Mouse (Mus musculus): Measurements from ENCODE around the gene Cchcr1. TPM values are rescaled to one million over a fixed set of nuclear protein-coding genes. Genes with fewer than 3 reads are reported as not detected.

Gene Cchcr1
- polyA plus RNA-seq, 1 experiment from 2014 or later, result 19.0 TPM

GRCm38 (mm10) chr17:35544001-35544400 lies 27.1 kb downstream of the Cchcr1 start:
- H3K9ac ChIP-seq (replicated peaks; ENCODE audit: low read depth, low read length), result no peak overlapping the region
- no peaks in the 10 kb centered on the region for H3K27me3 ChIP-seq (ENCODE audit: control insufficient read depth, insufficient read depth, low read length)
- WGBS, result 79% methylated on average over 6 of the region's 6 CpGs
- H3K4me3 ChIP-seq (ENCODE audit: low read depth, low read length), result no peak overlapping the region
- no peaks in the 10 kb centered on the region for H3K36me3 ChIP-seq (ENCODE audit: control insufficient read depth, insufficient read depth, low read length)
- H3K9me3 ChIP-seq (ENCODE audit: control insufficient read depth, low read depth, low read length), result no peaks in the 10 kb centered on the region
- H3K4me1 ChIP-seq (ENCODE audit: control insufficient read depth, insufficient read depth, low read length), result no peaks in the 10 kb centered on the region
- no peak for ATAC-seq (ENCODE audit: insufficient number of reproducible peaks, insufficient read depth, low FRiP score, low read depth)
- no peak overlapping the region for H3K4me2 ChIP-seq (replicated peaks; ENCODE audit: low read depth, low read length)
- H3K27ac ChIP-seq (ENCODE audit: low read length), result no peak overlapping the region

- no peaks in the 10 kb centered on the region for H3K27me3 ChIP-seq (ENCODE audit: control insufficient read depth, insufficient read depth, low read length)
- no peaks in the 10 kb centered on the region for H3K9me3 ChIP-seq (ENCODE audit: control insufficient read depth, low read depth, low read length)
- WGBS, result 31% methylated on average over 6 of the region's 6 CpGs
- no peak overlapping the region for H3K4me2 ChIP-seq (replicated peaks; ENCODE audit: low read depth, low read length)
- ATAC-seq (ENCODE audit: insufficient number of reproducible peaks, insufficient read depth, low FRiP score, low read depth), result no peak
- no peak overlapping the region for H3K4me3 ChIP-seq (ENCODE audit: low read depth, low read length)
- no peak overlapping the region for H3K27ac ChIP-seq (ENCODE audit: low read length)
- no peaks in the 10 kb centered on the region for H3K36me3 ChIP-seq (ENCODE audit: control insufficient read depth, insufficient read depth, low read length)
- 0 out of 2 replicates have a peak, but pooled peaks cover 2% of the 10 kb centered on the region for H3K4me1 ChIP-seq (ENCODE audit: control insufficient read depth, insufficient read depth, low read length)
- no peak overlapping the region for H3K9ac ChIP-seq (replicated peaks; ENCODE audit: low read depth, low read length)
Observed at GRCm38 (mm10) chr17:35544680-35545079, 27.8 kb downstream of the Cchcr1 start.

- Histone ChIP-seq H3K4me3 (ENCODE audit: low read depth, low read length) (no peak overlapping the region), H3K4me2 (replicated peaks; ENCODE audit: low read depth, low read length) (no peak overlapping the region), H3K27ac (ENCODE audit: low read length) (no peak overlapping the region), H3K9ac (replicated peaks; ENCODE audit: low read depth, low read length) (no peak overlapping the region), H3K4me1 (ENCODE audit: control insufficient read depth, insufficient read depth, low read length) (peaks cover 7% of the 10 kb centered on the region; the same call in 1 of the 2 replicates), H3K9me3 (ENCODE audit: control insufficient read depth, low read depth, low read length) (no peaks in the 10 kb centered on the region), H3K36me3 (ENCODE audit: control insufficient read depth, insufficient read depth, low read length) (no peaks in the 10 kb centered on the region), H3K27me3 (ENCODE audit: control insufficient read depth, insufficient read depth, low read length) (no peaks in the 10 kb centered on the region)
- 66% methylated on average over 2 of the region's 2 CpGs for whole genome bisulfite sequencing
- ATAC-seq (ENCODE audit: insufficient number of reproducible peaks, insufficient read depth, low FRiP score, low read depth), result no peak
Observed at GRCm38 (mm10) chr17:35547465-35547864, 30.6 kb downstream of the Cchcr1 start.

GRCm38 (mm10) chr17:35548636-35549035 lies 31.7 kb downstream of the Cchcr1 start:
- Histone ChIP-seq H3K4me2 (replicated peaks; ENCODE audit: low read depth, low read length) (no peak overlapping the region), H3K27ac (ENCODE audit: low read length) (peak overlapping the region; percentile 48; the same call in 1 of the 2 replicates), H3K4me3 (ENCODE audit: low read depth, low read length) (no peak overlapping the region), H3K36me3 (ENCODE audit: control insufficient read depth, insufficient read depth, low read length) (no peaks in the 10 kb centered on the region), H3K4me1 (ENCODE audit: control insufficient read depth, insufficient read depth, low read length) (peaks cover 7% of the 10 kb centered on the region; the same call in 1 of the 2 replicates), H3K27me3 (ENCODE audit: control insufficient read depth, insufficient read depth, low read length) (no peaks in the 10 kb centered on the region), H3K9me3 (ENCODE audit: control insufficient read depth, low read depth, low read length) (no peaks in the 10 kb centered on the region), H3K9ac (replicated peaks; ENCODE audit: low read depth, low read length) (no peak overlapping the region)
- ATAC-seq (ENCODE audit: insufficient number of reproducible peaks, insufficient read depth, low FRiP score, low read depth), result no peak
- 25% methylated on average over 5 of the region's 5 CpGs for WGBS

GRCm38 (mm10) chr17:35549437-35550142 lies 32.7 kb downstream of the Cchcr1 start:
- 0 out of 2 replicates have a peak overlapping the region, but pooled peaks have one; percentile 6 for H3K4me2 ChIP-seq (replicated peaks; ENCODE audit: low read depth, low read length)
- H3K9ac ChIP-seq (replicated peaks; ENCODE audit: low read depth, low read length), result no peak overlapping the region
- peak; percentile 62; the same call in 1 of the 2 replicates for ATAC-seq (ENCODE audit: insufficient number of reproducible peaks, insufficient read depth, low FRiP score, low read depth)

GRCm38 (mm10) chr17:35550143-35550494 lies 33.2 kb downstream of the Cchcr1 start:
- 96% methylated on average over 4 of the region's 4 CpGs for WGBS
- no peak for ATAC-seq (ENCODE audit: insufficient number of reproducible peaks, insufficient read depth, low FRiP score, low read depth)

More at GRCm38 (mm10) chr17:35549437-35550142, 32.7 kb downstream of the Cchcr1 start:
- no peak overlapping the region for H3K4me3 ChIP-seq (ENCODE audit: low read depth, low read length)
- peak overlapping the region; percentile 61 for H3K27ac ChIP-seq (ENCODE audit: low read length)
- WGBS, result 24% methylated on average over 15 of the region's 15 CpGs
- H3K9me3 ChIP-seq (ENCODE audit: control insufficient read depth, low read depth, low read length), result no peaks in the 10 kb centered on the region
- H3K36me3 ChIP-seq (ENCODE audit: control insufficient read depth, insufficient read depth, low read length), result no peaks in the 10 kb centered on the region
- H3K4me1 ChIP-seq (ENCODE audit: control insufficient read depth, insufficient read depth, low read length), result peaks cover 7% of the 10 kb centered on the region; the same call in 1 of the 2 replicates
- no peaks in the 10 kb centered on the region for H3K27me3 ChIP-seq (ENCODE audit: control insufficient read depth, insufficient read depth, low read length)

GRCm38 (mm10) chr17:35550871-35551270 lies 34.0 kb downstream of the Cchcr1 start:
- Histone ChIP-seq H3K4me1 (ENCODE audit: control insufficient read depth, insufficient read depth, low read length) (peaks cover 7% of the 10 kb centered on the region; the same call in 1 of the 2 replicates), H3K36me3 (ENCODE audit: control insufficient read depth, insufficient read depth, low read length) (no peaks in the 10 kb centered on the region), H3K4me3 (ENCODE audit: low read depth, low read length) (no peak overlapping the region), H3K27me3 (ENCODE audit: control insufficient read depth, insufficient read depth, low read length) (no peaks in the 10 kb centered on the region), H3K9me3 (ENCODE audit: control insufficient read depth, low read depth, low read length) (no peaks in the 10 kb centered on the region), H3K9ac (replicated peaks; ENCODE audit: low read depth, low read length) (no peak overlapping the region), H3K27ac (ENCODE audit: low read length) (no peak overlapping the region), H3K4me2 (replicated peaks; ENCODE audit: low read depth, low read length) (no peak overlapping the region)
- 49% methylated on average over 8 of the region's 8 CpGs for WGBS
- no peak for ATAC-seq (ENCODE audit: insufficient number of reproducible peaks, insufficient read depth, low FRiP score, low read depth)

More at GRCm38 (mm10) chr17:35550143-35550494, 33.2 kb downstream of the Cchcr1 start:
- Histone ChIP-seq H3K9me3 (ENCODE audit: control insufficient read depth, low read depth, low read length) (no peaks in the 10 kb centered on the region), H3K4me3 (ENCODE audit: low read depth, low read length) (no peak overlapping the region), H3K36me3 (ENCODE audit: control insufficient read depth, insufficient read depth, low read length) (no peaks in the 10 kb centered on the region), H3K9ac (replicated peaks; ENCODE audit: low read depth, low read length) (no peak overlapping the region), H3K4me2 (replicated peaks; ENCODE audit: low read depth, low read length) (no peak overlapping the region), H3K27ac (ENCODE audit: low read length) (peak overlapping the region; percentile 61), H3K4me1 (ENCODE audit: control insufficient read depth, insufficient read depth, low read length) (peaks cover 7% of the 10 kb centered on the region; the same call in 1 of the 2 replicates), H3K27me3 (ENCODE audit: control insufficient read depth, insufficient read depth, low read length) (no peaks in the 10 kb centered on the region)

- 81% methylated on average over 10 of the region's 10 CpGs for WGBS
- no peak within 1 kb of the TSS for H3K4me2 ChIP-seq (replicated peaks; ENCODE audit: low read depth, low read length)
- ATAC-seq (ENCODE audit: insufficient number of reproducible peaks, insufficient read depth, low FRiP score, low read depth), result no peak
- peaks cover 7% of the 10 kb centered on the region; the same call in 1 of the 2 replicates for H3K4me1 ChIP-seq (ENCODE audit: control insufficient read depth, insufficient read depth, low read length)
- H3K27me3 ChIP-seq (ENCODE audit: control insufficient read depth, insufficient read depth, low read length), result no peaks in the 10 kb centered on the region
- no peaks in the 10 kb centered on the region for H3K36me3 ChIP-seq (ENCODE audit: control insufficient read depth, insufficient read depth, low read length)
- no peaks in the 10 kb centered on the region for H3K9me3 ChIP-seq (ENCODE audit: control insufficient read depth, low read depth, low read length)
- no peak within 1 kb of the TSS for H3K27ac ChIP-seq (ENCODE audit: low read length)
- H3K4me3 ChIP-seq (ENCODE audit: low read depth, low read length), result no peak within 1 kb of the TSS
- no peak within 1 kb of the TSS for H3K9ac ChIP-seq (replicated peaks; ENCODE audit: low read depth, low read length)
Observed at GRCm38 (mm10) chr17:35551881-35552414, 35.0 kb downstream of the Cchcr1 start, which contains the start of gene Cdsn. Gene Cdsn, plus strand, starts transcription at chr17:35552128.

All from stomach, embryonic 14.5 days (tissue).